Mouse (Mus musculus) spleen, adult 2 months (tissue): ENCODE results near the gene Kcnj4. TPM values are rescaled to one million over a fixed set of nuclear protein-coding genes. Genes with fewer than 3 reads are reported as not detected.

Experiments
- DNase-seq, 2 experiments: peaks; one replicate each; pipeline versions ENCODE4 v3.0.0 to v3.0.0-alpha.2; 2012 to 2021; ENCODE audit warnings: low spot score in 2 of 2, low read depth in 1 of 2
- H3K27ac ChIP-seq: fragments of 200-500 bp; 2 replicates; pipeline ENCODE4 v1.5.1; 2012; ENCODE audit warnings: low read length, inconsistent platforms; ENCODE audit not compliant: insufficient read depth
- H3K27me3 ChIP-seq: fragments of 200-500 bp; 2 replicates; pipeline ENCODE4 v1.6.1; 2012; ENCODE audit warnings: mild to moderate bottlenecking, moderate library complexity, low read length, inconsistent platforms; ENCODE audit not compliant: control insufficient read depth, insufficient read depth
- H3K36me3 ChIP-seq: fragments of 200-500 bp; 2 replicates; pipeline ENCODE4 v1.6.1; 2012; ENCODE audit warnings: mild to moderate bottlenecking, low read length, inconsistent platforms; ENCODE audit not compliant: control insufficient read depth, insufficient read depth
- H3K4me1 ChIP-seq: fragments of 200-500 bp; 2 replicates; pipeline ENCODE4 v1.6.1; 2011; ENCODE audit warnings: inconsistent platforms; ENCODE audit not compliant: control insufficient read depth, insufficient read depth, insufficient read length
- H3K4me3 ChIP-seq: fragments of 200-500 bp; 2 replicates; pipeline ENCODE4 v1.5.1; 2011; ENCODE audit warnings: mild to moderate bottlenecking, inconsistent platforms; ENCODE audit not compliant: insufficient read depth, insufficient read length; ENCODE audit errors: extremely low read depth
- CTCF ChIP-seq: fragments of 200-500 bp; IDR thresholded peaks from 2 replicates; pipeline ENCODE4 v1.5.1; 2011; ENCODE audit warnings: mild to moderate bottlenecking, inconsistent platforms; ENCODE audit not compliant: insufficient read depth, insufficient read length, insufficient replicate concordance; ENCODE audit errors: extremely low read depth
- POLR2A ChIP-seq: fragments of 200-500 bp; IDR thresholded peaks from 2 replicates; pipeline ENCODE4 v1.6.1; 2011; ENCODE audit warnings: low read depth, low read length, inconsistent platforms
- WGBS: fragments of 180-500 bp; shearing (Covaris S2); methylation state at CpG from one replicate; pipeline ENCODE4 v1.1.7; 2018; 5-methylcytosine and 5-hydroxymethylcytosine counted together
- polyA plus RNA-seq: library from polyadenylated mRNA; depleted of rRNA; stranded (reverse); fragments of >200 nt; gene quantifications from 2 replicates; pipeline ENCODE4 v1.2.3, GENCODE M21; 2012

Kcnj4 gene
- polyA plus RNA-seq, 1 experiment: not detected

DNA sequence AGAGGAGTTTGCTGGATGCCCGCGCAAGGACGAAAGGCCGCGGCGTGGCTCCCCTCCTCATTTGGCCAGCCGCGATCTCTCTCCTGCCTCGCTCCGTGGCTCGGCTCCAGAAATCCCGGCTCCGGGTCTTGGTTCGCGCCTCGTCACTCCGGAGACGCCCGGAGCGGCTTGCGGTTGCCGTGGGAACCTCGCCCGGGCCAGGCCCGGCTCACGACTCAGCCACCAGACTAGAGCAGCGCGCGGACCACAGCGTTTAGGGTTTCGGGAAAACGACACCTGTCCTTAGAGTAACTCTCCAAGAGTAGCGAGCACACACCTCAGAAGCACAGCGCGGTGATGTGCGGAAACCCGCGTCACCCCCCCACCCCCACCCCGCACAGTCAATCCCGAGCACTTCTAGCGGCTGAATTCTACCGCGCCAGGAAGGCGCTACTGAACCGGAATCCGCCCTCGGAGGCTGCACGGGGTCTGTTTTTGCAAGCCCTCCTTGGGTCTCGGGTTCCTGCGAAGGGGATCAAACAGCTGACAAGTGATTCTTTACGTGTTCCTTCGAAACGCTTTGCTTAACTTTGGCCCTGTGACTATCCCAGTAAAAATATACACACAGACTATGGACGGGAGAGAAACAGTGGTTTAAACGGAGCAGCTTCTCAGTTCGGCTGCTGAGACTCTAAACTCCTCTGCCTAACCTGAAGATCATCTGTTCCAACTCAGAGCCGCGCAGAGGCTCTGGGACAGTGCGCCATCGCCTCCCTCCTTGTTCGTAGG is 6.7 kb upstream of the Kcnj4 start:
- DNase-seq: no peak
- H3K4me3 ChIP-seq: no peak overlapping the region
- TF ChIP-seq CTCF (no peak), POLR2A (no peak)
- 6% methylated on average over 61 of the region's 61 CpGs for WGBS
- H3K27me3 ChIP-seq: peaks cover 24% of the 10 kb centered on the region
- peaks cover 3% of the 10 kb centered on the region; the same call in 1 of the 2 replicates for H3K4me1 ChIP-seq
- H3K36me3 ChIP-seq: no peaks in the 10 kb centered on the region
- H3K27ac ChIP-seq: no peak overlapping the region

- Histone ChIP-seq H3K27ac (no peak overlapping the region), H3K27me3 (peaks cover 30% of the 10 kb centered on the region), H3K4me1 (peaks cover 2% of the 10 kb centered on the region; the same call in 1 of the 2 replicates), H3K4me3 (no peak overlapping the region), H3K36me3 (no peaks in the 10 kb centered on the region)
- TF ChIP-seq POLR2A (no peak), CTCF (no peak)
- DNase-seq: no peak
- WGBS: 82% methylated on average over 7 of the region's 7 CpGs
Measured at GRCm38 (mm10) chr15:79510425-79510824, 5.4 kb upstream of the Kcnj4 start.

GRCm38 (mm10) chr15:79509998-79510397 is 5.0 kb upstream of the Kcnj4 start:
- H3K4me1 ChIP-seq: peaks cover 6% of the 10 kb centered on the region; the same call in 1 of the 2 replicates
- 31% methylated on average over 6 of the region's 6 CpGs for WGBS
- H3K4me3 ChIP-seq: no peak overlapping the region
- H3K36me3 ChIP-seq: no peaks in the 10 kb centered on the region
- no peak for DNase-seq
- TF ChIP-seq CTCF: no peak
- no peak for TF ChIP-seq POLR2A
- H3K27ac ChIP-seq: no peak overlapping the region
- peaks cover 34% of the 10 kb centered on the region for H3K27me3 ChIP-seq

- DNase-seq: no peak
- Histone ChIP-seq H3K27me3 (peaks cover 34% of the 10 kb centered on the region), H3K36me3 (no peaks in the 10 kb centered on the region), H3K4me3 (no peak overlapping the region), H3K27ac (no peak overlapping the region), H3K4me1 (peaks cover 6% of the 10 kb centered on the region; the same call in 1 of the 2 replicates)
- TF ChIP-seq POLR2A (no peak), CTCF (no peak)
- WGBS: 67% methylated on average over 31 of the region's 31 CpGs
Measured at GRCm38 (mm10) chr15:79507055-79507828, 2.2 kb upstream of the Kcnj4 start.

- no peaks in the 10 kb centered on the region for H3K36me3 ChIP-seq
- 35% methylated on average over 7 of the region's 7 CpGs for WGBS
- DNase-seq: no peak
- H3K27ac ChIP-seq: no peak overlapping the region
- H3K27me3 ChIP-seq: peaks cover 30% of the 10 kb centered on the region
- no peak for TF ChIP-seq CTCF
- TF ChIP-seq POLR2A: no peak
- peaks cover 6% of the 10 kb centered on the region; the same call in 1 of the 2 replicates for H3K4me1 ChIP-seq
- H3K4me3 ChIP-seq: no peak overlapping the region
Measured at GRCm38 (mm10) chr15:79506460-79506859, 1.4 kb upstream of the Kcnj4 start.

DNA sequence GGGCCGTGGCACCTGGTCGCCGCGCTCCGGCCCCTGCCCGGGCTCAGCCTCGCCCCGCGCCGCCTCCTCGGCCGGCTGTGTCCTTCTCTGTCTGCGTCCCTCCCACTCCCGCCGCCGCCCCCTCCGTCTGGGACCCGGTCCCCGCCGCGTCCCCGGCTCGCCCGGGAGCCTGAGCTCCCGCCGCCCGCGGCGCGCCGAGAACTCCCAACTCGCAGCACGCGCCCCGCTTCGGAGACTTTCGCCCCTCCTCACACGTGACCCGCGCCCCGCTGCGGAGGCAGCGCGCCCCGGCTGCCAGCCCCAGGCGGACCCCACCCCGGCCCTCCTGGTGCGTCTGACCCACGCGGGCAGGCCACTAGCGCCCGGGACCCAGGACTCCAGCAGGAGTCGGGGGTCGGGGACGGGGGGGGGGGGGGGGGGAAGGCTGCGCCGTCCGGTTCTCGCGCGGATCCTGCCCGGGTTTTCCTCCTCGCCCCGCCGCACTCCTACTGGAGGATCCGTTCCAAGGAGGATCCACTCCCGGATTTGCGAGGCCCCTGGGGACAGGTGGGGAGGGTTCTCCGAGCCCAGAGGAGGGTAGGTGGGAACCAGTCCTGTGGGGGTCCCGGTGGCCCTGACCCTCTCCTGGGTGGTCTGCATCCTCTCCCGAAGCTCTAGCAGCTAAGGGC is 709 bp upstream of the Kcnj4 start:
- WGBS: 1% methylated on average over 48 of the region's 71 CpGs
- no peak overlapping the region for H3K27ac ChIP-seq
- peaks cover 27% of the 10 kb centered on the region for H3K27me3 ChIP-seq
- H3K36me3 ChIP-seq: no peaks in the 10 kb centered on the region
- peaks cover 6% of the 10 kb centered on the region; the same call in 1 of the 2 replicates for H3K4me1 ChIP-seq
- H3K4me3 ChIP-seq: peak overlapping the region; percentile 26; the same call in 1 of the 2 replicates
- DNase-seq: no peak
- TF ChIP-seq CTCF (no peak), POLR2A (no peak)
